Mouse (Mus musculus) bone marrow, adult 2 months (tissue): ENCODE data around the gene Zfp524. TPM values are rescaled to one million over a fixed set of nuclear protein-coding genes. Genes with fewer than 3 reads are reported as not detected.

Experiments
- H3K27ac ChIP-seq: fragments of 200-500 bp; 2 replicates; pipeline ENCODE4 v1.5.1; 2012; ENCODE audit warnings: low read depth, mild to moderate bottlenecking, control low read depth, inconsistent platforms, low read length; ENCODE audit not compliant: control insufficient read depth, poor library complexity, insufficient read depth
- H3K4me1 ChIP-seq: fragments of 200-500 bp; 2 replicates; pipeline ENCODE4 v1.6.1; 2011; ENCODE audit warnings: low read length; ENCODE audit not compliant: control insufficient read depth, insufficient read depth
- H3K4me3 ChIP-seq: fragments of 200-500 bp; replicated peaks from 2 replicates; pipeline ENCODE3; 2011; ENCODE audit warnings: mild to moderate bottlenecking, low read depth, low read length, control low read depth; ENCODE audit not compliant: control insufficient read depth
- CTCF ChIP-seq: fragments of 200-500 bp; IDR thresholded peaks from 2 replicates; pipeline ENCODE4 v1.5.1; 2011; ENCODE audit warnings: low read length, control low read depth; ENCODE audit not compliant: control insufficient read depth, insufficient read depth
- POLR2A ChIP-seq: fragments of 200-500 bp; IDR thresholded peaks from 2 replicates; pipeline ENCODE4 v1.6.1; 2011; ENCODE audit warnings: low read depth, mild to moderate bottlenecking, control low read depth, low read length, borderline replicate concordance; ENCODE audit not compliant: control insufficient read depth
- WGBS: fragments of 180-500 bp; shearing (Covaris S2); methylation state at CpG from one replicate; pipeline ENCODE4 v1.1.7; 2018; 5-methylcytosine and 5-hydroxymethylcytosine counted together
- polyA plus RNA-seq: library from polyadenylated mRNA; stranded (reverse); fragments of >200 nt; gene quantifications from 2 replicates; pipeline ENCODE4 v1.2.4, GENCODE M21; 2011; ENCODE audit warnings: low replicate concordance; ENCODE audit not compliant: missing spikeins, insufficient read depth, insufficient read length

Zfp524 gene
- polyA plus RNA-seq, 1 experiment, result 12.6 TPM

DNA sequence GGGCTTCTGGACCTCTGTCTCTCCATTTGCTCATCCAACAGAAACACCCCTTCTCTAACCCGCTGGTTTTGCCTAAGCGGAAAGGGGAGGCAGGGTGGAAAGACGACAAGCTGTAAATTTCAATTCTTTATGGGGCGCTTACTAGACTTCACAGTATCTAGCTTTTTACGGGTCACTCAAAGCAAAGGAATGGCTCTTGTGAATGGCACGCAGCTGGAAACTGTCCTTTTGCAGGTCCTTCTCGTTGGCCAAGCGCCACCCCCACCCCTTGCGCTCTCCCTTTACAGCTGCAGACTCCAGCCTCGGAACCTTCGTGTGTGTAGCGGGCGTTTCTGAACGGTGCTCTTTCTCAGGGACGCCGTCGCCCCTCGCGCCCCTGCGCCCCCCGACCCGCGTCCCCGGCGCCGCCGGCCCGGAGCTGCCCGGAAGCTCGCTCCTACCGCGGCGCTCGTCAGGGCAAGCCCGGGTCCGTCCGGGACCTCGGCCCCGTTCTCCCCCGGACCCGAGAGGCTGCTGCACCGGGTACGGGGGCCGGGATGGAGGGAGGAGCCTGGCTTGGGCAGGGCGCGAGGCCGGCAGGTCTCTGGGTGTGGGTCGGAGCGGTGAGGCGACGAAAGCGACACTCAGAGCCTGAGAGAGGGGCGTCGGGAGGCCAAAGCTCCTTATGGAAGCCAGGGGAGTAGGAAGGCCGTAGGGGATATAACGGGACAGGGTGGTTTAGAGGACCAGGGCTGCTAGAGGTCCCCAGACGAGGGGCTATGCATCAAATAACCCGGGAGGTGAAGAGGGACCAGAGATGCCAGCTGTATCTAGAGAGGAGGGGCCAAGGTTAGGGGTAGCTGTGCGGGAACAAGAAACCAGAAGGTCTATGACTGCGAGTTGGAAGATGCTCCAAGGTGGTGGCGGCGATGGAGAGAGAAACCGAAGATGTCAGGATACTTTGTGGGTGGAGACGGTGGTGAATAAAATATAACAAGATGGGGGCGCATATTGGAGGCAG, 37.3 kb downstream of the Zfp524 start, which contains the start of gene Zfp580:
Gene Zfp580, plus strand, starts transcription at position 346 of the 1,000 bp plus-strand sequence.
- TF ChIP-seq CTCF (no peak), POLR2A (no peak)
- Histone ChIP-seq H3K27ac (no peak within 1 kb of the TSS), H3K4me3 (peak within 1 kb of the TSS; percentile 21), H3K4me1 (no peaks in the 10 kb centered on the region)
- 2% methylated on average over 64 of the region's 65 CpGs for WGBS

DNA sequence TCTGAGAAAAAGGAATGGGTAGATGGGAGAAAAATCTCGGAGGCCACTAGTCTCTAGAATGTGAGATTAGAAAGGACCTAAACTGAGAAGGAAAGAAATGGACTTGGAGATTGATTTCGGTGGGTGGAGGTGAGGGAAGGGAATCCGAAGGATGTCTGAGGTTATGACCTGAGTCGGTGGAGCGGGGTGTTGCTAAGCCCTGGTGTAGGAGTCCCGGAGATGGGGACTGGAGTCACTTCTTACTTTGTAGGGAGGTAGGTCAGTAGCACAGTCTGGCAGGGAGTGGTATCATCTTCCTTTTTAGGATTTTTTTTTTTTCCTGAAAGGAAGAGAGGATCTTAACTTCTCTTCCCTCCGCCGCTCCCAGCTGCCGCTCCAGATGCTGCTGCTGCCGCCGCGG, 38.2 kb downstream of the Zfp524 start:
- Histone ChIP-seq H3K4me3 (no peak overlapping the region), H3K4me1 (no peaks in the 10 kb centered on the region), H3K27ac (no peak overlapping the region)
- TF ChIP-seq CTCF (no peak), POLR2A (no peak)
- 5% methylated on average over 12 of the region's 12 CpGs for WGBS

DNA sequence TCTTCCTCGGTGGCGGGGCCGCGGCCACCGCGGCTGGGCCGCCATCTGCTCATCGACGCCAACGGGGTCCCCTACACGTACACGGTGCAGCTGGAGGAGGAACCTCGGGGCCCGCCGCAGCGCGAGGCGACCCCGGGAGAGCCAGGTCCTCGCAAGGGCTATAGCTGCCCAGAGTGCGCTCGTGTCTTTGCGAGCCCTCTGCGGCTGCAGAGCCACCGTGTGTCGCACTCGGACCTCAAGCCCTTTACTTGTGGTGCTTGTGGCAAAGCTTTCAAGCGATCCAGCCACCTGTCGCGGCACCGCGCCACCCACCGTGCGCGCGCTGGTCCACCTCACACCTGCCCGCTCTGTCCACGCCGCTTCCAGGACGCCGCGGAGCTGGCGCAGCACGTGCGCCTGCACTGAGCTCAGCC, 38.7 kb downstream of the Zfp524 start:
- no peaks in the 10 kb centered on the region for H3K4me1 ChIP-seq
- H3K27ac ChIP-seq, result no peak overlapping the region

GRCm38 (mm10) chr7:5053456-5054179, 39.4 kb downstream of the Zfp524 start:
- 16% methylated on average over 32 of the region's 32 CpGs for whole genome bisulfite sequencing
- no peak overlapping the region for H3K4me3 ChIP-seq
- H3K4me1 ChIP-seq, result no peaks in the 10 kb centered on the region
- no peak overlapping the region for H3K27ac ChIP-seq
- TF ChIP-seq POLR2A (no peak), CTCF (no peak)

More for the DNA sequence above, 38.7 kb downstream of the Zfp524 start:
- no peak for TF ChIP-seq CTCF
- no peak for TF ChIP-seq POLR2A
- 8% methylated on average over 45 of the region's 45 CpGs for WGBS
- no peak overlapping the region for H3K4me3 ChIP-seq

- Histone ChIP-seq H3K4me3 (no peak overlapping the region), H3K4me1 (no peaks in the 10 kb centered on the region), H3K27ac (no peak overlapping the region)
- TF ChIP-seq CTCF (no peak), POLR2A (no peak)
- WGBS, result 7% methylated on average over 55 of the region's 55 CpGs
These were observed 42.5 kb downstream of the Zfp524 start for GRCm38 (mm10) chr7:5056651-5057263.

DNA sequence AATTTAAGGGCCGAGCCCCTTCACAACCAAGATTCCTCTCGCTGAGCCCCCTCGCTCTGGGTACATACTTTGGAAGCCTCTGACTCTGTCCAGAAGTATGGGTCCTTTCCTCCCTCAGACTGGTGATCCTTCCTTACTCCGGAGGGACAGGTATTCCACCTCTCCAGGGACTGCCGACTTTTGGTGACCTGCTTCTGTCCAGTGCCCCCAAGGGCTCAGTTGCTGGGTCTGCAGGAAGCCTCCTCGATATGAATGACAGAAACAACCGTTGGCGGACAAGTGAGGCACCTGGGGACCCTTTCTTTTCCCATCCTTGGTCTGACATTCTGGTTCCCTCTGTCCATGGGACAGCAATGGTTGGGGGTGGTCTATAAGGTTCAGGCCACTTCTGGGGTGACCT, 43.2 kb downstream of the Zfp524 start:
- H3K27ac ChIP-seq, result no peak overlapping the region
- 50% methylated on average over 8 of the region's 8 CpGs for WGBS
- H3K4me1 ChIP-seq, result no peaks in the 10 kb centered on the region

DNA sequence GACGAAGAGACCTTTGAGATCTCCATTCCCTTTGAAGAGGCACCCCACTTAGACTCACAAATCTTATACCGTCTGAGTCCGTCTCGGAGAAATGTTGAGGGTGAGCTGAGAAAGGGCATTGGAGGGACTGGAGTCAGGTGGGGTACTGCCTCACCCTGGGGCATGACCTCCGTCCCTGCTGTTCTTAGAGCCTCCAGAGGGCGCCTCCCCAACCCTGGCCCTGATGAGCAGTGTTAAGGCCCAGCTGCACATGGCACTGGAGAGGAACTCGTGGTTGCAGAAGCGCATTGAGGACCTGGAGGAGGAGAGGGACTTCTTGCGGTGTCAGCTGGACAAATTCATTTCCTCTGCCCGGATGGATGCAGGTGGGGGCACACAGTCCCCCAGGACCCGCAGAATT, 43.6 kb downstream of the Zfp524 start:
- Histone ChIP-seq H3K27ac (no peak overlapping the region), H3K4me3 (no peak overlapping the region), H3K4me1 (no peaks in the 10 kb centered on the region)
- peak; percentile 47; the same call in 1 of the 2 replicates for TF ChIP-seq CTCF
- no peak for TF ChIP-seq POLR2A
- 29% methylated on average over 11 of the region's 11 CpGs for WGBS

More for the DNA sequence above, 43.2 kb downstream of the Zfp524 start:
- H3K4me3 ChIP-seq, result no peak overlapping the region
- TF ChIP-seq CTCF (no peak), POLR2A (no peak)
